Mouse (Mus musculus): ENCODE measurements around the gene Olfr1009. TPM values are rescaled to one million over a fixed set of nuclear protein-coding genes. Genes with fewer than 3 reads are reported as not detected.
"Not testable (repeated sequence)": the region's sequence is repeated elsewhere in the genome, so short reads cannot be mapped to it uniquely, and the experiment has no call there.

Gene Olfr1009
- not detected in 2 replicates for polyA plus RNA-seq (2016; fragmentation: Nextera tagmentation; extraction: Ambion mirVana)

DNA sequence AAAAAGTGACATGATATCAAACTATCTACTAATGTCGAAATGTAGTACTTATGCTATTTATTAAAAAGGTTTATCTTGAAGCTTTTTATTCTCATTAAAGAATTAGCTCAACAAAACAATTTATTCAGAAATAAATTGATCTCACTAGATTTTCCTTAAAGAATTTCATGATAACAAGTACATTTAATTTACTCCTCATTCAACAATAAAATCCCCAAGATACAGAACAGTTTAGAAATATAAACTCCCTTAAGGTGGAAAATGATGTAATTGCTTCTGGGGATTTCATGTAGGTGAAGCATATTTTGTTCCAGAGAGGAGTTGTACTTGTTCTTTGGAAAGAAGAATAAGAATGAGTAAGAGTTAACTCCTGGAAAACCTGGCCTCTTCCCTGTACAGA, at the start of gene Olfr1009:
TSS of gene Olfr1009 (plus strand) at position 301 of the 400 bp plus-strand sequence.
- no peak for DNase-seq (ENCODE audit: extremely low spot score, low spot score)
- WGBS: 95% methylated on average over 1 of the region's 1 CpGs
- Histone ChIP-seq H3K36me3 (replicated peaks) (no peaks in the 10 kb centered on the region), H3K4me1 (no peaks in the 10 kb centered on the region), H3K4me3 (no peak within 1 kb of the TSS), H3K27ac (no peak within 1 kb of the TSS), H3K9me3 (no peaks in the 10 kb centered on the region), H3K27me3 (ENCODE audit: poor library complexity, severe bottlenecking) (no peaks in the 10 kb centered on the region)

DNA sequence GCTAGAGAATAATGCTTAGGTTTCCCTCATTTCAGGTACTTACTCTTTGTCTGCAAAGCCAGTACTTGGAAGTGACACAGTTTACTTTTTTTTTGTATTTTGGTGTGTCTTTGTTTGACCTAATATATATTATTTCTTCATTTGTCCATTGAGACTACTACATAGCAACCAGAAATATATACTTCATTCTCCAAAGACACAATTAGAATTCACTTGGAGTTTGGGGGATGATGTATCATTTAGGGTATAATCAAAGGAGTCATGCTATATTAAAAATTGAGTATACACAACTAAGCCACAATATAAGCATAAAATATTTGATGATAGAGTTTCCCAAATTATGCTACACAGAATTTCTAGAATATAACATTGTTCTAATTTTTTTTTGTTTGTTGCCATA, 36.6 kb upstream of the Olfr1009 start, which contains the start of gene Olfr1006:
TSS of gene Olfr1006 (minus strand) at position 101 of the 400 bp plus-strand sequence.
- no peak within 1 kb of the TSS for H3K27ac ChIP-seq
- no peaks in the 10 kb centered on the region for H3K27me3 ChIP-seq (ENCODE audit: poor library complexity, severe bottlenecking)
- no peak for DNase-seq (ENCODE audit: extremely low spot score, low spot score)
- H3K36me3 ChIP-seq (replicated peaks): no peaks in the 10 kb centered on the region
- no peaks in the 10 kb centered on the region for H3K4me1 ChIP-seq
- H3K9me3 ChIP-seq: no peaks in the 10 kb centered on the region
- H3K4me3 ChIP-seq: no peak within 1 kb of the TSS

DNA sequence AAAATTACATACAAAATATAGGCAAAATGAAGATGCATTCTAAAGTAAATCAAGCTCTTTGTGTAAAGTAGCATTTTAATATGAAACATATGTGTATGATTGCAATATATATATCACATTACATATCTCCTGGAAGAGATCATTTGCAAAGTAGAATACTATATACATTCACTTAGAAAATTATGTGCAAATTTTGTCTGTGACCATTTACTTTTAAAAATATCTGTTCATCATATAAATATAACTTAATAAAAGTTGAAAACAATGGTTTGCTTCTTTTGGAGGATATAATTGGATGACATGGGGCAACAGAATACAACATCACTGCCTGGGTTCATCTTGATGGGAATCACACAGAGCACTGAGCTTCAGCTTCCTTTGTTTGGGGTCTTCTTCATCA, 26.1 kb upstream of the Olfr1009 start, which contains the start of gene Olfr1008:
TSS of gene Olfr1008 (plus strand) at position 301 of the 400 bp plus-strand sequence.
- peaks cover 4% of the 10 kb centered on the region; the same call in 1 of the 2 replicates for H3K9me3 ChIP-seq
- H3K27me3 ChIP-seq (ENCODE audit: poor library complexity, severe bottlenecking): no peaks in the 10 kb centered on the region
- H3K4me3 ChIP-seq: no peak within 1 kb of the TSS
- no peak within 1 kb of the TSS for H3K27ac ChIP-seq
- H3K4me1 ChIP-seq: no peaks in the 10 kb centered on the region
- no peaks in the 10 kb centered on the region for H3K36me3 ChIP-seq (replicated peaks)
- no peak for DNase-seq (ENCODE audit: extremely low spot score, low spot score)

DNA sequence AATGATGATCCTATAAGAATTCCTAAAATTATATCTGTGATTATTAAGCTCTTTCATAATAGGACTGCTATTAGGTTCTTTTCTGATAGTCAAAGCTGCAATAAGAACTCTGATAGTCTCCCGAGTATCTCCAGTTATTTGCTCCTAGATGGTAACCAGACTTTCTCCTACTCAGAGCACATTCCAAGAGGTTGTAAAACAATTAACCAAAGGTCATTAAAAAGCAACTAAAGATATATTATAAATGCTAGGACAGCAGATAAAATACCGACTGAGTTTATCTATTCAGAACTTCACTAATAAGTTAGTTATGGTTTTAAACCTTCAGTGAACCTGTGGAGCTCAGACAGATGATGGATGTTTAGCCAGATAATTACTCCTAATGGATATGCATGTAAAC, 4.5 kb upstream of the Olfr1009 start:
- not testable (repeated sequence) for H3K27ac ChIP-seq; H3K4me1 ChIP-seq; H3K36me3 ChIP-seq (replicated peaks); H3K4me3 ChIP-seq; H3K9me3 ChIP-seq; DNase-seq (ENCODE audit: extremely low spot score, low spot score); H3K27me3 ChIP-seq (ENCODE audit: poor library complexity, severe bottlenecking)
- WGBS: 80% methylated on average over 2 of the region's 2 CpGs

DNA sequence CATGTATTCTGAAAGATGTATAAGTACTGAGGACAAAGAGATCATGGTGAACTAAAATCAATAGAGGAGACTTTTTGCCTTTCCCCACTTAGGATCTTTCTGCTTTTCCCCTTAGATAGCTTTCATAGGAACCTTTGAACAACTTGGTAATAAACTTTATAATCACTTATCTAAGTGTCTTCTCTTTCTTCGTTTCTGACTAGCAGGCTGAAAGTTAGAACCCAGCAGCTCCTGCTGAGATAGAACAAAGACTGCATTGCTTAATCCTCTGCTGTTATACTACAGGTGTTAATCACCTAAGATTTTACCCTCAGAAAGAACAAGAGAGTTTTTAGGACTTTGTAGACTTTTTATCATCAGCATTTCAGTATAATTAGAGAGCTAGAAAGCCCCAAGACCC, 4.1 kb upstream of the Olfr1009 start:
- Histone ChIP-seq H3K9me3 (no peaks in the 10 kb centered on the region), H3K4me3 (no peak overlapping the region), H3K27me3 (ENCODE audit: poor library complexity, severe bottlenecking) (no peaks in the 10 kb centered on the region), H3K4me1 (no peaks in the 10 kb centered on the region), H3K27ac (no peak overlapping the region), H3K36me3 (replicated peaks) (no peaks in the 10 kb centered on the region)
- 31% methylated on average over 1 of the region's 1 CpGs for WGBS
- no peak for DNase-seq (ENCODE audit: extremely low spot score, low spot score)

DNA sequence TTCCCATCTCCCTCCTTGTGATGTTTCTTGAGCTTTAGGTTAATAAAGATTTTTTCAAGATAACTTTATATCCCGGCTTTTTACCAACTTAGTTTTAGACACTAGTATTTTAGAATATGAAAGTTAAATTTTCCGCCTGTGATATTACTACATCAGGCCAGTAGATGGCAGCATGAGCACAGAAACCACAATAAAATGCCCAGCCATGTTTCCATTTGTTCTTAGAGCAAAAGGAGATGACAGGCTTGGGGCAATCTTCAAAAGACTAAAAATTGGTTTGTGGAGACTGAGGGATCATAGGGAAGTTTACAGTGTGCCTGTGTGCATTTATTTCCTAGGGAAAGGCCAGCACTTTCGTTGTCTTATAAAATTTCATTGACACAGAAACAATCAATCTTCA, 10.6 kb downstream of the Olfr1009 start:
- no peak for DNase-seq (ENCODE audit: extremely low spot score, low spot score)
- no peaks in the 10 kb centered on the region for H3K9me3 ChIP-seq
- WGBS: 24% methylated on average over 3 of the region's 3 CpGs
- no peak overlapping the region for H3K4me3 ChIP-seq
- no peaks in the 10 kb centered on the region for H3K4me1 ChIP-seq
- H3K36me3 ChIP-seq (replicated peaks): no peaks in the 10 kb centered on the region
- no peak overlapping the region for H3K27ac ChIP-seq
- no peaks in the 10 kb centered on the region for H3K27me3 ChIP-seq (ENCODE audit: poor library complexity, severe bottlenecking)

DNA sequence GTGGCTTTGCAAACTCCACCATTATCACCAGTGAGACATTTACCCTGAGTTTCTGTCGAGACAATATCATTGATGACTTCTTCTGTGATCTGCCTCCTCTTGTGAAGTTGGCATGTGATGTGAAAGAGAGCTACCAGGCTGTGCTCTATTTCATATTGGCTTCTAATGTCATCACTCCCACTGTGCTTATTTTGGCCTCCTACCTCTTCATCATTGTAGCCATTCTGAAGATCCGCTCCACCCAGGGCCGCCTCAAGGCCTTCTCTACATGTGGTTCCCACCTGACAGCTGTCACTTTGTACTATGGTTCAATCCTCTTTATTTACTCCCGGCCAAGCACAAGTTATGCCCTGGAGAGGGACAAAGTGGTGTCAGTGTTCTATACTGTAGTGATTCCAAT, 38.6 kb downstream of the Olfr1009 start:
- WGBS: 85% methylated on average over 4 of the region's 4 CpGs
- DNase-seq (ENCODE audit: extremely low spot score, low spot score): no peak
- H3K27ac ChIP-seq: no peak overlapping the region

DNA sequence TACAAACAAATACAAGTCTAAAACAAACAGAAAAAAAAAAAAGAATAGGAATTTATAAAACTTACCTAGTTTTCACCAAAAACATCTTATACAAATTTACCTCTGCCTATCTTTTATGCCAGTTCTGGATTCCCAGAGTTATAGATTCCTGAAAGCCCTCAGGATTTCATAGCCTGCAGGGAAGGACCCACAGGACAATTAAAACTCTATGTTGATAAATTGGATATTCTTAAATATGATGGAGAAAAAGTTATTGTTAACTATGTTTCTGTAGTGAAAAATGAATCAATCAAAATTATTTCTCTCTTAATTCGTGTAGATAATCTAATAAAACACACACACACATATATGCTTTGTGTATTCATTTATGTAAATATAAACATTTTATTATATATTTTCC, 47.4 kb downstream of the Olfr1009 start, which contains the start of gene Olfr1012:
TSS of gene Olfr1012 (minus strand) at position 101 of the 400 bp plus-strand sequence.
- Histone ChIP-seq H3K36me3 (replicated peaks) (no peaks in the 10 kb centered on the region), H3K27ac (no peak within 1 kb of the TSS), H3K4me1 (no peaks in the 10 kb centered on the region), H3K9me3 (no peaks in the 10 kb centered on the region), H3K27me3 (ENCODE audit: poor library complexity, severe bottlenecking) (no peaks in the 10 kb centered on the region), H3K4me3 (no peak within 1 kb of the TSS)
- WGBS: 82% methylated on average over 1 of the region's 1 CpGs
- DNase-seq (ENCODE audit: extremely low spot score, low spot score): no peak

More for the DNA sequence above, 38.6 kb downstream of the Olfr1009 start:
- Histone ChIP-seq H3K4me3 (no peak overlapping the region), H3K36me3 (replicated peaks) (no peaks in the 10 kb centered on the region), H3K27me3 (ENCODE audit: poor library complexity, severe bottlenecking) (no peaks in the 10 kb centered on the region), H3K4me1 (no peaks in the 10 kb centered on the region), H3K9me3 (no peaks in the 10 kb centered on the region)

DNA sequence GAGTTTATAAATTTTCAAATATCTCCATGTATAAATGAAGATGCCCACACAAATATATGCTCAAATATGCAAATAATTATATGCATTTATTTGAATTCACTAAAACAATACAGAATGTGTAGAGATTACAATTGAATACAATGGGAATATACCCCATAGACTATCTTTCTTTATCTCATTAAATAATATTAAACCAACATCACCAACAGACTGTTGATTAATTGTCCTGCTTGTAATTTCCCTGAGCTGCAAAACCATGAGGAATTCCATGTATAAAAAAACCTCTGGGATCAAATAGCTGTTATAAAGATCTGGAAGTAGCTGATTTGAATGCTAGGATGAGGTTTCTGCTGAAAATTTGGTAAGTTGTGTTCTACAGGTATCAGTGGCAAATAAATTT, 51.6 kb downstream of the Olfr1009 start, which contains the start of gene Olfr1013:
TSS of gene Olfr1013 (plus strand) at position 301 of the 400 bp plus-strand sequence.
- Histone ChIP-seq H3K36me3 (replicated peaks) (no peaks in the 10 kb centered on the region), H3K9me3 (no peaks in the 10 kb centered on the region), H3K27ac (no peak within 1 kb of the TSS), H3K27me3 (ENCODE audit: poor library complexity, severe bottlenecking) (no peaks in the 10 kb centered on the region), H3K4me1 (no peaks in the 10 kb centered on the region), H3K4me3 (no peak within 1 kb of the TSS)
- no peak for DNase-seq (ENCODE audit: extremely low spot score, low spot score)

DNA sequence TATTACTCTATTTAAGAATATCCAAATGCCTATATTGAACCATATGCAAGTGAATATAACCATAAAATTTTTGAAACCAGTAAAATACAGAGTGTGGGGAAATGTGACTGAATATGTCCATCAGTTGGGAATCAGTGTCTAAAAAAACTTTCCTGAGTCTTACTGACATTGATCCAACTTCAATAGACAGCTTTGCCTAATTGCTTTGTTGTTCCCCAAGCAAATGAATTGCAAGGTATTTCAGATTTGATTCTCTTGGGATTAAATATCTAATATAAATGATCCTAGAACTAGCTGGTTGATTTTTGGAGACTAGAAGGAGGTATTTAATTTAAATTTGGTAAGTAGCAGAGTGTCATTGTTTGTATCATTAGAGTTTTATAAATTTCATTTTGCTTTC, 57.2 kb downstream of the Olfr1009 start, which contains the start of gene Olfr1014:
TSS of gene Olfr1014 (plus strand) at position 301 of the 400 bp plus-strand sequence.
- DNase-seq (ENCODE audit: extremely low spot score, low spot score): no peak
- no peaks in the 10 kb centered on the region for H3K36me3 ChIP-seq (replicated peaks)

More for the DNA sequence above, 57.2 kb downstream of the Olfr1009 start, which contains the start of gene Olfr1014:
- H3K4me3 ChIP-seq: no peak within 1 kb of the TSS
- no peaks in the 10 kb centered on the region for H3K27me3 ChIP-seq (ENCODE audit: poor library complexity, severe bottlenecking)
- H3K27ac ChIP-seq: no peak within 1 kb of the TSS
- H3K4me1 ChIP-seq: no peaks in the 10 kb centered on the region
- no peaks in the 10 kb centered on the region for H3K9me3 ChIP-seq

Other genes starting within 250 kb of the Olfr1009 start
- not detected in 2 replicates for gene 4833423E24Rik, start 196.4 kb upstream of the Olfr1009 start, polyA plus RNA-seq (2016; fragmentation: Nextera tagmentation; extraction: Ambion mirVana)
- not detected in 2 replicates for gene Olfr996, start 136.2 kb upstream of the Olfr1009 start, polyA plus RNA-seq (2016; fragmentation: Nextera tagmentation; extraction: Ambion mirVana)
- not detected in 2 replicates for gene Olfr998, start 126.5 kb upstream of the Olfr1009 start, polyA plus RNA-seq (2016; fragmentation: Nextera tagmentation; extraction: Ambion mirVana)
- gene Olfr1000, start 103.5 kb upstream of the Olfr1009 start, polyA plus RNA-seq (2016; fragmentation: Nextera tagmentation; extraction: Ambion mirVana): not detected in 2 replicates
- gene Olfr1002, start 64.7 kb upstream of the Olfr1009 start, polyA plus RNA-seq (2016; fragmentation: Nextera tagmentation; extraction: Ambion mirVana): not detected in 2 replicates
- not detected in 2 replicates for gene Olfr154, start 51.0 kb upstream of the Olfr1009 start, polyA plus RNA-seq (2016; fragmentation: Nextera tagmentation; extraction: Ambion mirVana)
- gene Olfr1006, start 36.7 kb upstream of the Olfr1009 start, polyA plus RNA-seq (2016; fragmentation: Nextera tagmentation; extraction: Ambion mirVana): not detected in 2 replicates
- gene Olfr1008, start 26.0 kb upstream of the Olfr1009 start, polyA plus RNA-seq (2016; fragmentation: Nextera tagmentation; extraction: Ambion mirVana): not detected in 2 replicates
- gene Olfr1012, start 47.3 kb downstream of the Olfr1009 start, polyA plus RNA-seq (2016; fragmentation: Nextera tagmentation; extraction: Ambion mirVana): not detected in 2 replicates
- gene Olfr1013, start 51.7 kb downstream of the Olfr1009 start, polyA plus RNA-seq (2016; fragmentation: Nextera tagmentation; extraction: Ambion mirVana): not detected in 2 replicates
- gene Olfr1014, start 57.3 kb downstream of the Olfr1009 start, polyA plus RNA-seq (2016; fragmentation: Nextera tagmentation; extraction: Ambion mirVana): not detected in 2 replicates
- not detected in 2 replicates for gene Olfr1015, start 66.6 kb downstream of the Olfr1009 start, polyA plus RNA-seq (2016; fragmentation: Nextera tagmentation; extraction: Ambion mirVana)
- gene Olfr1016, start 87.1 kb downstream of the Olfr1009 start, polyA plus RNA-seq (2016; fragmentation: Nextera tagmentation; extraction: Ambion mirVana): not detected in 2 replicates
- gene Olfr1018, start 103.1 kb downstream of the Olfr1009 start, polyA plus RNA-seq (2016; fragmentation: Nextera tagmentation; extraction: Ambion mirVana): not detected in 2 replicates
- not detected in 2 replicates for gene Olfr1019, start 130.1 kb downstream of the Olfr1009 start, polyA plus RNA-seq (2016; fragmentation: Nextera tagmentation; extraction: Ambion mirVana)
- gene Olfr1020, start 131.6 kb downstream of the Olfr1009 start, polyA plus RNA-seq (2016; fragmentation: Nextera tagmentation; extraction: Ambion mirVana): not detected in 2 replicates
- not detected in 2 replicates for gene Olfr1022, start 153.2 kb downstream of the Olfr1009 start, polyA plus RNA-seq (2016; fragmentation: Nextera tagmentation; extraction: Ambion mirVana)
- not detected in 2 replicates for gene Olfr1023, start 170.2 kb downstream of the Olfr1009 start, polyA plus RNA-seq (2016; fragmentation: Nextera tagmentation; extraction: Ambion mirVana)
- gene Olfr1024, start 189.6 kb downstream of the Olfr1009 start, polyA plus RNA-seq (2016; fragmentation: Nextera tagmentation; extraction: Ambion mirVana): not detected in 2 replicates
- not detected in 2 replicates for gene Olfr1025-ps1, start 199.8 kb downstream of the Olfr1009 start, polyA plus RNA-seq (2016; fragmentation: Nextera tagmentation; extraction: Ambion mirVana)
- gene Olfr1026, start 206.1 kb downstream of the Olfr1009 start, polyA plus RNA-seq (2016; fragmentation: Nextera tagmentation; extraction: Ambion mirVana): not detected in 2 replicates
- gene Olfr1028, start 235.0 kb downstream of the Olfr1009 start, polyA plus RNA-seq (2016; fragmentation: Nextera tagmentation; extraction: Ambion mirVana): not detected in 2 replicates